Mouse (Mus musculus) heart, embryonic 14.5 days (tissue): Measurements from ENCODE around the gene Nucks1. TPM values are rescaled to one million over a fixed set of nuclear protein-coding genes. Genes with fewer than 3 reads are reported as not detected.

ENCODE experiments used
- ATAC-seq: fragments of 200-750 bp; cut with Nextera tagmentation; 2 replicates; pipeline ENCODE4 v1.8.0; 2017; ENCODE audit warnings: low read depth, moderate TSS enrichment; ENCODE audit not compliant: insufficient number of reproducible peaks, insufficient read depth, low FRiP score
- H3K27ac ChIP-seq, 2 experiments: fragments of 200-500 bp in 1 of 2; fragments of 300-500 bp in 1 of 2; sonication (generic) in 1 of 2; replicated peaks in 1 of 2; 2 replicates each; pipeline ENCODE4 v1.5.1; 2012 to 2014; ENCODE audit warnings: low read depth in 2 of 2, low read length in 2 of 2, control low read depth in 1 of 2, mild to moderate bottlenecking in 1 of 2, mixed read lengths in 1 of 2; ENCODE audit not compliant: control insufficient read depth in 1 of 2, insufficient read depth in 1 of 2
- H3K27me3 ChIP-seq: fragments of 300-500 bp; sonication (generic); 2 replicates; pipeline ENCODE4 v1.6.1; 2014; ENCODE audit warnings: mild to moderate bottlenecking, low read length, control low read depth; ENCODE audit not compliant: control insufficient read depth, insufficient read depth
- H3K36me3 ChIP-seq: fragments of 300-500 bp; sonication (generic); 2 replicates; pipeline ENCODE4 v1.6.1; 2014; ENCODE audit warnings: mild to moderate bottlenecking, control low read depth, low read length, mixed read lengths; ENCODE audit not compliant: control insufficient read depth, insufficient read depth
- H3K4me1 ChIP-seq, 2 experiments: fragments of 200-500 bp in 1 of 2; fragments of 300-500 bp in 1 of 2; sonication (generic) in 1 of 2; 2 replicates each; pipeline ENCODE4 v1.6.1; 2012 to 2014; ENCODE audit warnings: low read length in 2 of 2, control low read depth in 1 of 2, mixed read lengths in 1 of 2; ENCODE audit not compliant: control insufficient read depth in 2 of 2, insufficient read depth in 2 of 2
- H3K4me2 ChIP-seq: fragments of 300-500 bp; sonication (generic); 2 replicates; pipeline ENCODE4 v1.6.1; 2014; ENCODE audit warnings: mild to moderate bottlenecking, low read length
- H3K4me3 ChIP-seq, 2 experiments: fragments of 200-500 bp in 1 of 2; fragments of 300-500 bp in 1 of 2; sonication (generic) in 1 of 2; 2 replicates each; pipeline ENCODE4 v1.5.1; 2012 to 2014; ENCODE audit warnings: low read length in 2 of 2, mild to moderate bottlenecking in 2 of 2, control low read depth in 1 of 2, low read depth in 1 of 2, moderate library complexity in 1 of 2; ENCODE audit not compliant: control insufficient read depth in 1 of 2, insufficient read depth in 1 of 2
- H3K9ac ChIP-seq: fragments of 300-500 bp; sonication (generic); 2 replicates; pipeline ENCODE4 v1.6.1; 2014; ENCODE audit warnings: mild to moderate bottlenecking, low read length
- H3K9me3 ChIP-seq: fragments of 300-500 bp; sonication (generic); 2 replicates; pipeline ENCODE4 v1.6.1; 2016; ENCODE audit warnings: low read length, control low read depth; ENCODE audit not compliant: control insufficient read depth
- WGBS: fragments of 180-500 bp; shearing (Covaris S2); extraction: QIAGEN DNeasy Blood & Tissue Kit; methylation state at CpG from one replicate; pipeline ENCODE4 v1.1.7; 2014; 5-methylcytosine and 5-hydroxymethylcytosine counted together
- polyA plus RNA-seq: library from polyadenylated mRNA; unstranded; fragments of >200 nt; fragmentation: Nextera tagmentation; extraction: Ambion mirVana; gene quantifications from 2 replicates; pipeline ENCODE4 v1.2.1, GENCODE M21; 2014

Nucks1 gene
- polyA plus RNA-seq, 1 experiment from 2014 or later, result 32.4 TPM

- Histone ChIP-seq H3K27ac (no peak overlapping the region), H3K4me2 (no peak overlapping the region), H3K9me3 (no peaks in the 10 kb centered on the region), H3K4me1 (peaks cover 0 to 3% of the 10 kb centered on the region in 2 experiments; a peak in 1 of 4 replicates), H3K27me3 (no peaks in the 10 kb centered on the region), H3K36me3 (peaks cover 12% of the 10 kb centered on the region), H3K9ac (no peak overlapping the region), H3K4me3 (no peak overlapping the region)
- WGBS, result 68% methylated on average over 1 of the region's 1 CpGs
- no peak for ATAC-seq
Measured at GRCm38 (mm10) chr1:131872856-131873255, 37.5 kb upstream of the Nucks1 start.

DNA sequence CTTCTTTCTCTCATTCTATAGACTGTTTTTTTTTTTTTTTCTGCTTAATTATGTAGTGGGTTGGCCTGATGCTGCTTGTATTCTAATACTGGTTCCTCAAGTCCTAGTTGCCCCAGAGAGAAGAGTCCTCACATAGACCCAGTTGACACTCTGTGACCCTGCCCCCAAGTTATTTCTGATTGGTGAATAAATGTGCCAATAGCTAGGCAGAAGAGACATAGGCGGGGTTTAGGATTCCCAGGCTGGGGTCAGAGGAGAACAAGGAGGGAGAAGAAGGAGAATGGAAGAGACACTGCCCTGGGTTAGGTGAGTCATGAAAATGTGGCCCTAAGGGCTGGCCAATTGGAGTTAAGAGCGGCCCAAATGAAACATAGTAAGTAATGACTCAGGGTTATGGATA is 30.5 kb upstream of the Nucks1 start:
- 62% methylated on average over 2 of the region's 2 CpGs for WGBS
- Histone ChIP-seq H3K36me3 (no peaks in the 10 kb centered on the region), H3K4me1 (no peaks in the 10 kb centered on the region), H3K4me2 (no peak overlapping the region), H3K4me3 (no peak overlapping the region), H3K9ac (no peak overlapping the region), H3K9me3 (no peaks in the 10 kb centered on the region), H3K27ac (no peak overlapping the region), H3K27me3 (no peaks in the 10 kb centered on the region)
- no peak for ATAC-seq

DNA sequence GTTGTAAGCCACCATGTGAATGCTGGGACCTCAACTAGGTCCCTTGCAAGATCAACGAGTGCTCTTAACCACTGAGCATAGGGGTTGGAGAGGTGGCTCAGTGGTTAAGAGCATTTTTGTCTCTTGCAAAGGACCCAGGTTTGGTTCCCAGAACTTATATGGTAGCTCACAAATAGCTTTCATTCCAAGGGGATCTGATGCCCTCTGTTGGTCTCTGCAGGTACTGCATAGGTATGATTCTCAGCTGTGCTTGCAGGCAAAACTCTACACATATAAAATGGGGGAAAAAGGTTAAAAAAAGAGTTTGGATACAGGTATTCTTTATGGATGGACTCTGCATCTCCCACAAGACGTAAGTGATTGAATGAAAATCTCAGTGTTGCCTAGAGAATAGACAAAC is 27.5 kb upstream of the Nucks1 start:
- Histone ChIP-seq H3K4me3 (no peak overlapping the region), H3K9ac (no peak overlapping the region), H3K9me3 (no peaks in the 10 kb centered on the region), H3K36me3 (no peaks in the 10 kb centered on the region), H3K27ac (no peak overlapping the region), H3K4me2 (no peak overlapping the region), H3K4me1 (no peaks in the 10 kb centered on the region), H3K27me3 (no peaks in the 10 kb centered on the region)
- ATAC-seq, result no peak
- WGBS, result 54% methylated on average over 2 of the region's 2 CpGs

DNA sequence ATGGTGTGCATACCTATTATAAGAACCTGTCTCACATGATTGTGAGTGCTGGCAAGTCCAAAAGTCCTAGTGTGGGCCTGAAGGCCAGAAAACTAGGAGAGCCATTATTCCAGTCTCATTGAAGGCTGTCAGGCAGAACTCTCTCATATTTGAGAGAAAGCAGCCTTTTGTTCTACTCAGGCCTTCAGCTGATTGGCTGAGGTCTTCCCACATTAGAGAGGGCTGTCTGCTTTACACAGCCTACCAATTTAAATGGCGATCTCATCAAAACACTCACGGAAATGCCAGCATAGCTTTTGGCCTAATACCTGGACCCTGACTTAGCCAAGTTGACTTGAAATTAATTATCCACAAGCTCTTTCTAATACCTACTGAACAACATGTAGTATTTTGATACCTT is 24.2 kb upstream of the Nucks1 start:
- no peak for ATAC-seq
- H3K36me3 ChIP-seq, result no peaks in the 10 kb centered on the region
- H3K27ac ChIP-seq, result no peak overlapping the region
- H3K9me3 ChIP-seq, result no peaks in the 10 kb centered on the region
- H3K4me3 ChIP-seq, result no peak overlapping the region
- no peaks in the 10 kb centered on the region for H3K27me3 ChIP-seq
- H3K4me2 ChIP-seq, result no peak overlapping the region
- no peak overlapping the region for H3K9ac ChIP-seq
- H3K4me1 ChIP-seq, result no peaks in the 10 kb centered on the region
- 75% methylated on average over 2 of the region's 2 CpGs for WGBS

GRCm38 (mm10) chr1:131886641-131887040 is 23.7 kb upstream of the Nucks1 start:
- Histone ChIP-seq H3K27ac (no peak overlapping the region), H3K4me3 (no peak overlapping the region), H3K9me3 (no peaks in the 10 kb centered on the region), H3K4me2 (no peak overlapping the region), H3K27me3 (no peaks in the 10 kb centered on the region), H3K9ac (no peak overlapping the region), H3K36me3 (no peaks in the 10 kb centered on the region), H3K4me1 (no peaks in the 10 kb centered on the region)
- 85% methylated on average over 3 of the region's 3 CpGs for WGBS
- ATAC-seq, result no peak

GRCm38 (mm10) chr1:131890043-131890658 is 20.2 kb upstream of the Nucks1 start:
- no peaks in the 10 kb centered on the region for H3K27me3 ChIP-seq
- H3K4me1 ChIP-seq, result no peaks in the 10 kb centered on the region
- no peak overlapping the region for H3K9ac ChIP-seq
- no peaks in the 10 kb centered on the region for H3K36me3 ChIP-seq
- no peak overlapping the region for H3K4me3 ChIP-seq
- H3K27ac ChIP-seq, result no peak overlapping the region
- 72% methylated on average over 6 of the region's 6 CpGs for WGBS
- no peak overlapping the region for H3K4me2 ChIP-seq
- H3K9me3 ChIP-seq, result no peaks in the 10 kb centered on the region
- no peak for ATAC-seq

- Histone ChIP-seq H3K27ac (no peak overlapping the region), H3K4me3 (no peak overlapping the region), H3K4me2 (no peak overlapping the region), H3K9me3 (no peaks in the 10 kb centered on the region), H3K9ac (no peak overlapping the region), H3K36me3 (no peaks in the 10 kb centered on the region), H3K27me3 (no peaks in the 10 kb centered on the region), H3K4me1 (no peaks in the 10 kb centered on the region)
- no peak for ATAC-seq
- WGBS, result 78% methylated on average over 4 of the region's 4 CpGs
Measured at GRCm38 (mm10) chr1:131891436-131891835, 18.9 kb upstream of the Nucks1 start.

DNA sequence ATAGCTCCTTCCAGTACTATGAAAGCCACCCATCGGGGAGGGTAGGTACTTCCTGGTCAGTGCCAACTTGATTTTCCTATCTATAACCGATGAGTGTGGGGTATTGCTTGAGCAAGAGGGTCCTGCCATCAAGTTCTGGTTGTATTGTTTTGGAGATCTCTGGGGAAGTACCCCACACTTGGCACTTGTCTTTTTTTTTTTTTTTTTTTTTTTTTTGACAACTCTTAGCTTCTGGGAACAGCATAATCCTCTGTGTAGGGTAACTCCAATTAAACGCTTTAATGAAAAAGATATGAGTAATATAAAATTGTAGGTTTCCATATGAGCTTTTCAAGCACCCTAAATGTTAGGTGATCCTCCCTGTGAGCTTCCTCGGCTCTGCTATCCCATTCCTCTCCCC is 7.7 kb upstream of the Nucks1 start:
- Histone ChIP-seq H3K9me3 (no peaks in the 10 kb centered on the region), H3K9ac (no peak overlapping the region), H3K36me3 (no peaks in the 10 kb centered on the region), H3K4me3 (no peak overlapping the region), H3K4me2 (no peak overlapping the region), H3K4me1 (no peaks in the 10 kb centered on the region), H3K27me3 (peaks cover 2% of the 10 kb centered on the region), H3K27ac (no peak overlapping the region)
- WGBS, result 81% methylated on average over 4 of the region's 4 CpGs
- ATAC-seq, result no peak
